Mouse (Mus musculus): ENCODE data around the gene Hspb2. TPM values are rescaled to one million over a fixed set of nuclear protein-coding genes. Genes with fewer than 3 reads are reported as not detected.

Hspb2 gene
- polyA plus RNA-seq, 1 experiment from 2014 or later, result 1.1 TPM

DNA sequence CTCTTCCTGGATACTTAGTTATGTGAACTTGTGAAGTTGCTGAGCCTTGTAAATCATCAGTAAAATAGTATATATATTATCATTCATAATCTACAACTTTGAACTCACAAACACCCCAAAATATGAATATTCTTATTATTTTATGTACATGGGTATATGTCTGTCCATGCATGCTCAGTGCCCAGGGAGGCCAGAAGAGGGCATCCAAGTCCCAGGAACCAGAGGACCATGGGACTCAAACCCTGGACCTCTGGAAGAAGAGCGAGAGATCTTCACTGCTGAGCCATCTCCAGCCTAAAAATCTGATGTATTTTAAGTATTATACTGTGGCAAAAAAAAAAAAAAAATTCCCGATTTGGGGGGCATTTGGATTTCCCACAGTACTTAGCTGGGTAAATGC lies 43.0 kb downstream of the Hspb2 start:
- Histone ChIP-seq H3K4me3 (ENCODE audit: low read length) (no peak overlapping the region), H3K4me1 (ENCODE audit: control insufficient read depth, insufficient read depth, low read depth, low read length) (no peaks in the 10 kb centered on the region), H3K9ac (ENCODE audit: low read depth, low read length) (no peak overlapping the region), H3K36me3 (ENCODE audit: control insufficient read depth, insufficient read depth, low read length) (peaks cover 6% of the 10 kb centered on the region; the same call in 1 of the 2 replicates), H3K27ac (ENCODE audit: low read depth, low read length) (no peak overlapping the region), H3K27me3 (replicated peaks; ENCODE audit: control insufficient read depth, insufficient read depth, low read length) (no peaks in the 10 kb centered on the region), H3K9me3 (ENCODE audit: control insufficient read depth, low read length) (no peaks in the 10 kb centered on the region), H3K4me2 (ENCODE audit: low read length) (no peak overlapping the region)
- no peak for ATAC-seq
- 18% methylated on average over 2 of the region's 2 CpGs for WGBS

DNA sequence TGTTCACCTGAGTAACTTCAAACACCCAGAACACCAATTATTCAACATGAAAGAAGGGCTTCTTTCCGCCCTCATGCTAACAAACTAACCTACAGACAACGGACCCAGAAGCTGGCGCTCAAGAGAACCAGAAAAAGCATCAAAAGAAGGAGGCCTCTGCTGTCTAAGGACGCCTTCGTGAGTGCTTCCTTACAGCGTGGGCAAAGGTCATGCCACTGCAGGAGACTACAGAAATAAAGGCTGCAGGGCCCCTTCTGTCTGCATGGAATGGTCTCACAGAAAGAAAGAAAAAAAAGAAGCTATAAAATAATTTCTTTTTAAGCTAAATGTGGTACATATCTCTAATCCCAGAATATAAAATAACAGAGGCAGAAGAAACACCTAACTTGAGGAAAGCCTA lies 47.2 kb downstream of the Hspb2 start:
- no peaks in the 10 kb centered on the region; the same call in 1 of the 2 replicates for H3K4me1 ChIP-seq (ENCODE audit: control insufficient read depth, insufficient read depth, low read depth, low read length)
- peaks cover 6% of the 10 kb centered on the region for H3K36me3 ChIP-seq (ENCODE audit: control insufficient read depth, insufficient read depth, low read length)
- no peaks in the 10 kb centered on the region for H3K9me3 ChIP-seq (ENCODE audit: control insufficient read depth, low read length)
- no peaks in the 10 kb centered on the region for H3K27me3 ChIP-seq (replicated peaks; ENCODE audit: control insufficient read depth, insufficient read depth, low read length)
- no peak overlapping the region for H3K4me2 ChIP-seq (ENCODE audit: low read length)
- WGBS, result 38% methylated on average over 6 of the region's 6 CpGs
- ATAC-seq, result no peak
- no peak overlapping the region for H3K27ac ChIP-seq (ENCODE audit: low read depth, low read length)
- H3K9ac ChIP-seq (ENCODE audit: low read depth, low read length), result no peak overlapping the region
- H3K4me3 ChIP-seq (ENCODE audit: low read length), result no peak overlapping the region

Other genes with a start within 250 kb of the Hspb2 start
- gene Pts, start 223.6 kb downstream of the Hspb2 start, polyA plus RNA-seq (2015; fragmentation: Nextera tagmentation; extraction: Ambion mirVana), result 95.6 and 113 TPM in 2 replicates
- 19.3 and 21.9 TPM in 2 replicates for gene Il18, start 197.5 kb downstream of the Hspb2 start, polyA plus RNA-seq (2015; fragmentation: Nextera tagmentation; extraction: Ambion mirVana)
- gene Bco2, start 197.2 kb downstream of the Hspb2 start, polyA plus RNA-seq (2015; fragmentation: Nextera tagmentation; extraction: Ambion mirVana), result 0.59 and 0.64 TPM in 2 replicates
- gene Tex12, start 191.0 kb downstream of the Hspb2 start, polyA plus RNA-seq (2015; fragmentation: Nextera tagmentation; extraction: Ambion mirVana), result 0.34 and 0.36 TPM in 2 replicates
- 283 and 319 TPM in 2 replicates for gene Sdhd, start 148.5 kb downstream of the Hspb2 start, polyA plus RNA-seq (2015; fragmentation: Nextera tagmentation; extraction: Ambion mirVana)
- gene Timm8b, start 148.4 kb downstream of the Hspb2 start, polyA plus RNA-seq (2015; fragmentation: Nextera tagmentation; extraction: Ambion mirVana), result 311 and 364 TPM in 2 replicates
- gene Pih1d2, start 135.0 kb downstream of the Hspb2 start, polyA plus RNA-seq (2015; fragmentation: Nextera tagmentation; extraction: Ambion mirVana), result 5.2 and 7.1 TPM in 2 replicates
- gene Nkapd1, start 134.9 kb downstream of the Hspb2 start, polyA plus RNA-seq (2015; fragmentation: Nextera tagmentation; extraction: Ambion mirVana), result 15.3 and 16.4 TPM in 2 replicates
- gene Dlat, start 92.6 kb downstream of the Hspb2 start, polyA plus RNA-seq (2015; fragmentation: Nextera tagmentation; extraction: Ambion mirVana), result 58.8 and 60.1 TPM in 2 replicates
- 31.6 and 33.7 TPM in 2 replicates for gene Dixdc1, start 12.8 kb downstream of the Hspb2 start, polyA plus RNA-seq (2015; fragmentation: Nextera tagmentation; extraction: Ambion mirVana)
- gene 2310030G06Rik, start 5.8 kb downstream of the Hspb2 start, polyA plus RNA-seq (2015; fragmentation: Nextera tagmentation; extraction: Ambion mirVana), result 2.1 and 2.5 TPM in 2 replicates
- gene Cryab, start 1.0 kb downstream of the Hspb2 start, polyA plus RNA-seq (2015; fragmentation: Nextera tagmentation; extraction: Ambion mirVana), result 16.3 and 20.9 TPM in 2 replicates
- gene Fdxacb1, start 15.9 kb upstream of the Hspb2 start, polyA plus RNA-seq (2015; fragmentation: Nextera tagmentation; extraction: Ambion mirVana), result 10.7 and 11.1 TPM in 2 replicates
- 57.9 and 65.7 TPM in 2 replicates for gene Alg9, start 22.7 kb upstream of the Hspb2 start, polyA plus RNA-seq (2015; fragmentation: Nextera tagmentation; extraction: Ambion mirVana)
- 57.7 and 61.7 TPM in 2 replicates for gene 1110032A03Rik, start 23.2 kb upstream of the Hspb2 start, polyA plus RNA-seq (2015; fragmentation: Nextera tagmentation; extraction: Ambion mirVana)
- 41.1 and 48.1 TPM in 2 replicates for gene Ppp2r1b, start 92.9 kb upstream of the Hspb2 start, polyA plus RNA-seq (2015; fragmentation: Nextera tagmentation; extraction: Ambion mirVana)